Mouse (Mus musculus): ENCODE data around the gene Ckap4. TPM values are rescaled to one million over a fixed set of nuclear protein-coding genes. Genes with fewer than 3 reads are reported as not detected.

The Ckap4 gene
- total RNA-seq, 1 experiment, result 86.8 TPM

GRCm38 (mm10) chr10:84571052-84571639 is 37.3 kb upstream of the Ckap4 start:
- no peak overlapping the region for H3K9ac ChIP-seq (ENCODE audit: insufficient read depth, low read depth, low read length, poor library complexity, severe bottlenecking)
- no peak for TF ChIP-seq ZC3H11A (IDR thresholded peaks at IDR 0.05; ENCODE audit: borderline replicate concordance, low read depth, low read length)
- no peak for TF ChIP-seq HCFC1 (IDR thresholded peaks at IDR 0.05; ENCODE audit: borderline replicate concordance, insufficient read depth, low read length)
- H3K27ac ChIP-seq (ENCODE audit: insufficient read depth, low read depth, low read length, poor library complexity, severe bottlenecking), result no peak overlapping the region
- H3K36me3 ChIP-seq (ENCODE audit: control insufficient read depth, insufficient read depth, low read length, poor library complexity, severe bottlenecking), result no peaks in the 10 kb centered on the region
- H3K4me1 ChIP-seq (ENCODE audit: control insufficient read depth in 2 of 2, insufficient read depth in 2 of 2, low read length in 2 of 2, poor library complexity in 1 of 2), result no peaks in the 10 kb centered on the region; a peak in 2 of 4 replicates
- no peak for DNase-seq (ENCODE audit: low read depth, low spot score)
- no peaks in the 10 kb centered on the region for H3K9me3 ChIP-seq (ENCODE audit: control insufficient read depth, insufficient read depth, low read depth, low read length)
- in situ Hi-C loops (cut with MboI; ENCODE audit: low sequenced_read_pairs in 2 of 2, unreplicated experiment in 2 of 2), result no loop called here
- no peak overlapping the region for H3K4me3 ChIP-seq (ENCODE audit: insufficient read depth in 1 of 2, low read depth in 1 of 2, low read length in 2 of 2, poor library complexity in 1 of 2, severe bottlenecking in 1 of 2)

- in situ Hi-C loops (cut with MboI; ENCODE audit: low sequenced_read_pairs in 2 of 2, unreplicated experiment in 2 of 2), result no loop called here
- H3K9me3 ChIP-seq (ENCODE audit: control insufficient read depth, insufficient read depth, low read depth, low read length), result no peaks in the 10 kb centered on the region
- TF ChIP-seq CHD2 (IDR thresholded peaks at IDR 0.05; ENCODE audit: low read depth, low read length) (no peak), HCFC1 (IDR thresholded peaks at IDR 0.05; ENCODE audit: borderline replicate concordance, insufficient read depth, low read length) (no peak), ZC3H11A (IDR thresholded peaks at IDR 0.05; ENCODE audit: borderline replicate concordance, low read depth, low read length) (no peak), ZNF384 (IDR thresholded peaks at IDR 0.05; ENCODE audit: low read depth, low read length) (no peak), MAFK (IDR thresholded peaks at IDR 0.05; ENCODE audit: insufficient read depth, low read depth, low read length) (no peak)
Observed at GRCm38 (mm10) chr10:84564427-84564826, 30.6 kb upstream of the Ckap4 start.

GRCm38 (mm10) chr10:84562567-84563554 is 29.0 kb upstream of the Ckap4 start:
- no peak overlapping the region for H3K4me3 ChIP-seq (ENCODE audit: insufficient read depth in 1 of 2, low read depth in 1 of 2, low read length in 2 of 2, poor library complexity in 1 of 2, severe bottlenecking in 1 of 2)
- no peak overlapping the region for H3K27ac ChIP-seq (ENCODE audit: insufficient read depth, low read depth, low read length, poor library complexity, severe bottlenecking)
- DNase-seq (ENCODE audit: low read depth, low spot score), result no peak

More at GRCm38 (mm10) chr10:84564427-84564826, 30.6 kb upstream of the Ckap4 start:
- Histone ChIP-seq H3K27ac (ENCODE audit: insufficient read depth, low read depth, low read length, poor library complexity, severe bottlenecking) (no peak overlapping the region), H3K9ac (ENCODE audit: insufficient read depth, low read depth, low read length, poor library complexity, severe bottlenecking) (no peak overlapping the region), H3K4me3 (ENCODE audit: insufficient read depth in 1 of 2, low read depth in 1 of 2, low read length in 2 of 2, poor library complexity in 1 of 2, severe bottlenecking in 1 of 2) (no peak overlapping the region), H3K36me3 (ENCODE audit: control insufficient read depth, insufficient read depth, low read length, poor library complexity, severe bottlenecking) (no peaks in the 10 kb centered on the region), H3K4me1 (ENCODE audit: control insufficient read depth in 2 of 2, insufficient read depth in 2 of 2, low read length in 2 of 2, poor library complexity in 1 of 2) (peaks cover 2 to 3% of the 10 kb centered on the region in 2 experiments; a peak in 2 of 4 replicates)
- no peak for DNase-seq (ENCODE audit: low read depth, low spot score)

GRCm38 (mm10) chr10:84562121-84562520 is 28.3 kb upstream of the Ckap4 start:
- Histone ChIP-seq H3K36me3 (ENCODE audit: control insufficient read depth, insufficient read depth, low read length, poor library complexity, severe bottlenecking) (no peaks in the 10 kb centered on the region), H3K9ac (ENCODE audit: insufficient read depth, low read depth, low read length, poor library complexity, severe bottlenecking) (peak overlapping the region; percentile 3; the same call in 1 of the 2 replicates), H3K4me1 (ENCODE audit: control insufficient read depth in 2 of 2, insufficient read depth in 2 of 2, low read length in 2 of 2, poor library complexity in 1 of 2) (peaks cover 2 to 3% of the 10 kb centered on the region in 2 experiments; a peak in 3 of 4 replicates), H3K27ac (ENCODE audit: insufficient read depth, low read depth, low read length, poor library complexity, severe bottlenecking) (no peak overlapping the region), H3K4me3 (ENCODE audit: insufficient read depth in 1 of 2, low read depth in 1 of 2, low read length in 2 of 2, poor library complexity in 1 of 2, severe bottlenecking in 1 of 2) (no peak overlapping the region), H3K9me3 (ENCODE audit: control insufficient read depth, insufficient read depth, low read depth, low read length) (no peaks in the 10 kb centered on the region)
- TF ChIP-seq HCFC1 (IDR thresholded peaks at IDR 0.05; ENCODE audit: borderline replicate concordance, insufficient read depth, low read length), result no peak
- no peak for TF ChIP-seq ZNF384 (IDR thresholded peaks at IDR 0.05; ENCODE audit: low read depth, low read length)
- no peak for TF ChIP-seq ZC3H11A (IDR thresholded peaks at IDR 0.05; ENCODE audit: borderline replicate concordance, low read depth, low read length)
- TF ChIP-seq CHD2 (IDR thresholded peaks at IDR 0.05; ENCODE audit: low read depth, low read length), result 0 out of 2 replicates have a peak, but pooled peaks have one; percentile 45
- no peak for DNase-seq (ENCODE audit: low read depth, low spot score)
- in situ Hi-C loops (cut with MboI; ENCODE audit: low sequenced_read_pairs in 2 of 2, unreplicated experiment in 2 of 2), result no loop called here

More at GRCm38 (mm10) chr10:84562567-84563554, 29.0 kb upstream of the Ckap4 start:
- in situ Hi-C loops (cut with MboI; ENCODE audit: low sequenced_read_pairs in 2 of 2, unreplicated experiment in 2 of 2), result no loop called here
- Histone ChIP-seq H3K9ac (ENCODE audit: insufficient read depth, low read depth, low read length, poor library complexity, severe bottlenecking) (peak overlapping the region; percentile 3; the same call in 1 of the 2 replicates), H3K9me3 (ENCODE audit: control insufficient read depth, insufficient read depth, low read depth, low read length) (no peaks in the 10 kb centered on the region), H3K4me1 (ENCODE audit: control insufficient read depth in 2 of 2, insufficient read depth in 2 of 2, low read length in 2 of 2, poor library complexity in 1 of 2) (peaks cover 2 to 3% of the 10 kb centered on the region in 2 experiments; a peak in 2 of 4 replicates), H3K36me3 (ENCODE audit: control insufficient read depth, insufficient read depth, low read length, poor library complexity, severe bottlenecking) (no peaks in the 10 kb centered on the region)
- TF ChIP-seq HCFC1 (IDR thresholded peaks at IDR 0.05; ENCODE audit: borderline replicate concordance, insufficient read depth, low read length) (no peak), ZC3H11A (IDR thresholded peaks at IDR 0.05; ENCODE audit: borderline replicate concordance, low read depth, low read length) (no peak), MAFK (IDR thresholded peaks at IDR 0.05; ENCODE audit: insufficient read depth, low read depth, low read length) (no peak), ZNF384 (IDR thresholded peaks at IDR 0.05; ENCODE audit: low read depth, low read length) (no peak), CHD2 (IDR thresholded peaks at IDR 0.05; ENCODE audit: low read depth, low read length) (no peak)

All from ES-E14 (cell line).